Mouse (Mus musculus): ENCODE data around the gene Yaf2.

DNA sequence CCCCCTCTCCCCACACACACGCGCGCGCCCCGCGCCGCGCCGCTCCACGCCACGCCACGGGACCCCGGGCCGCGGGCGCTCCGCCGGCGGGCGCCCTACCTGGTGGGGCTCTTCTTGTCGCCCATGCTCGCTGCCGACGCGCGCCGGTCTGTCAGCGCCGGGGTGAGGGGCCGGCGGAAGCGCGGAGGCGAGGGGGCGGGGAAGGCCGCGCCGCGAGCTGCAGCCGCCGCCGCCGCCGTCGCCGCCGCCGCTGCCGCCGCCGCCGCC lies 144 bp downstream of the Yaf2 start:
- TF ChIP-seq GATA1 (IDR thresholded peaks at IDR 0.05; ENCODE audit: borderline replicate concordance, low read length): no peak
- no peak for TF ChIP-seq FLI1 (IDR thresholded peaks at IDR 0.05; ENCODE audit: low read length)
